ENCODE assay signal across 8 mouse cellular contexts in the genomic region with DNA sequence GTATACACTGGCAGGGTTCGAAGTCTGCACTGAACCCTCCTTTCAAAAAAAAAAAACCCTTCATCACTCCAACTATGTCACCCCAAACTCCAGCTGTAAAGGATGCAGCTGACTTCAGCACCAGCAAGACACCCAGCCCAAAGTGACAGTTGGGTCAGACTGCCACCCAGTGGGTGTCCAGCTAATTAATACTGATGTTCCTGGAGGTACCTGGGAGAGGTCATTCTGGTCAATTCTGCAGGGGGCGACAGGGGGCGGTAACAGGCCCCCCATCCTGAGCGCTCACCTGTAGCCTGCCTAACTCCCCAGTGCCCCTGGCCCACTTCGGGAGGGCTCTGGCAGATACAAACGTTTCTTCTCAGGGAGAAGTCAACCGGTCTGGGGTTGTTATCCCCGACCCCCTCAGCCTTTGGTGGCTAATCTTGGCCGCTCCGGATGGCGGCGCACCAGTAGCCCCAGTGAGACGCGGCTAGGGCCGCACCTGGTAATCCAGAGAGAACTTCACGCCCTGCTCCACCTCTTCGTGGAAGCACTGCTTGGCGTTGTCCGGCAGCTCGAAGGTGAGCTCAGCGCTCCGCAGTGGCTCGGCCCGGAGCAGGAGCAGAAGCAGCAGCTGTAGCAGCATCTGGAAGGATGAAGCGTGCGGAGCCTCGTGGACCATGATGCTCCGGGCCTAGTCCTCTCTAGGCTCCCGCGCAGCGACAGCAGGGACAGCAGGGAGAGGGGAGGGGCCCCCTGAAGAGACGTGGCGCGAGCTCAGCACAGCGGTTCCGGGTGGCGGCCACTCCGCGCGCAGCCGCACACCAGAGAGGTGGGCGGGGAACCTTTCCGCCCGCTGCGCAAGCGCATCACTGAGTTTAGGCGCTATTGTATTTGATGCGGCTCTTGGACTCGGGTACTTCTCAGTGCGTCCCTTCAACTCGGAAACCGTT. TPM values are rescaled to one million over a fixed set of nuclear protein-coding genes. Genes with fewer than 3 reads are reported as not detected.
DNase-seq lines count a peak whose midpoint lies in the region; ATAC-seq lines count a peak whose summit lies in the region.

A gene (minus strand): TSS at position 804 of the 932 bp plus-strand sequence.

- peaks cover 12% of the 10 kb centered on the region; the same call in 1 of the 2 replicates for H3K4me1 ChIP-seq in heart, embryonic 10.5 days
- H3K4me1 ChIP-seq in kidney, embryonic 15.5 days: peaks cover 7% of the 10 kb centered on the region

- H3K9me3 ChIP-seq in heart, embryonic 10.5 days: no peaks in the 10 kb centered on the region
- no peaks in the 10 kb centered on the region for H3K9me3 ChIP-seq in kidney, embryonic 15.5 days (replicated peaks)

- H3K36me3 ChIP-seq in heart, embryonic 10.5 days: peaks cover 22% of the 10 kb centered on the region
- H3K36me3 ChIP-seq in kidney, embryonic 15.5 days: peaks cover 28% of the 10 kb centered on the region

- peak within 1 kb of the TSS; percentile 77 for H3K4me3 ChIP-seq in heart, embryonic 10.5 days
- H3K4me3 ChIP-seq in kidney, embryonic 15.5 days (replicated peaks): peak within 1 kb of the TSS; percentile 59

- peak within 1 kb of the TSS; percentile 93 for H3K27ac ChIP-seq in heart, embryonic 10.5 days
- H3K27ac ChIP-seq in kidney, embryonic 15.5 days: peak within 1 kb of the TSS; percentile 78

- no peaks in the 10 kb centered on the region for H3K27me3 ChIP-seq in heart, embryonic 10.5 days (ENCODE audit: insufficient read depth, poor library complexity, severe bottlenecking)
- no peaks in the 10 kb centered on the region for H3K27me3 ChIP-seq in kidney, embryonic 15.5 days

- 1% methylated on average over 52 of the region's 52 CpGs for WGBS in heart, embryonic 10.5 days
- 2% methylated on average over 52 of the region's 52 CpGs for WGBS in kidney, embryonic 15.5 days

- peak within 1 kb of the TSS; percentile 78 for H3K4me2 ChIP-seq in kidney, embryonic 15.5 days

- DNase-seq in B cell, adult 2 months: peak; percentile 90
- peak; percentile 97 for DNase-seq in brain, adult 2 months (ENCODE audit: low read depth, low spot score)
- peak; percentile 94 for DNase-seq in heart, embryonic 10.5 days (ENCODE audit: low spot score)
- DNase-seq in liver: peak; percentile 90
- DNase-seq in spleen, postnatal 4 days (ENCODE audit: low spot score in 2 of 2): peak; percentile 85 to 91

- peak within 1 kb of the TSS; percentile 66 for H3K9ac ChIP-seq in kidney, embryonic 15.5 days

- ATAC-seq in erythroblast, adult 5-6 weeks (replicated peaks; ENCODE audit: low FRiP score, poor library complexity, severe bottlenecking): peak; percentile 97
- peak; percentile 100 for ATAC-seq in kidney, embryonic 15.5 days (replicated peaks; ENCODE audit: low FRiP score)
- peak; percentile 87 for ATAC-seq in monocyte, adult 5-6 weeks (replicated peaks; ENCODE audit: insufficient number of reproducible peaks, low FRiP score, low TSS enrichment, poor library complexity, severe bottlenecking)

RNA-seq across cellular contexts. Expression of the gene that starts here (rescaled TPM):
- total RNA-seq in erythroblast, adult 5-6 weeks (2015; ENCODE audit: low replicate concordance): 81.7 and 97.0 TPM in 2 replicates
- 27.3 and 39.2 TPM in 2 replicates for total RNA-seq in erythroblast, adult 5-6 weeks (2017; ENCODE audit: low replicate concordance)
- 64.7 and 64.9 TPM in 2 replicates for polyA plus RNA-seq in heart, embryonic 10.5 days (2016; fragmentation: Nextera tagmentation; extraction: Ambion mirVana)
- 85.3 and 92.8 TPM in 2 replicates for polyA plus RNA-seq in kidney, embryonic 15.5 days (2015; fragmentation: Nextera tagmentation; extraction: Ambion mirVana)
- 32.8 to 48.6 TPM (median 39.3 TPM) in 3 replicates for total RNA-seq in monocyte, adult 5-6 weeks (2017)

Comparison
In these comparisons a context has a peak if more than half of its experiments do, and no peak if none do; other contexts are left out.
1. Peak in every context shown above with its lines: DNase-seq, ATAC-seq, H3K4me3 ChIP-seq and H3K27ac ChIP-seq.